ENCODE assay signal across 8 mouse cellular contexts in the genomic region with DNA sequence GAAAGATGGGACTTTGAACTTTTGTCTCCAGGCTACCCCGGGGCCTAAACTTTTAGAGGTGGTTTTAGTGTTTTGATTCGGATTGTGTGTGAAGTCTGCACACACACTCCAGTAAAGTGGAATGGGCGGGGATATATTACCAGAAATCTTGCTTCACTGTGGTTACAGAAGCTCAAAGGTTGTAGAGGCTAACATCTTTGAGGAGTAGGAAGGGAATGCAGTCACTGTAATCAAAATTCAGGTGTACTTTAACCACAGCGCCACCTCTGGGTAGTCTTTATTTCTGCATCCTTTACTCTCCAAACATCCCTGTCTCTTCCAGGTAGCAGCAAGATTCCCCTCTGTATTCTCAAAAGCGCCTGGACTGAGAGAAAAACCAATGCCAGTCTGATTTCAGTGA. TPM values are rescaled to one million over a fixed set of nuclear protein-coding genes. Genes with fewer than 3 reads are reported as not detected.
DNase-seq lines count a peak whose midpoint lies in the region; ATAC-seq and TF ChIP-seq lines count a peak whose summit lies in the region.

No protein-coding gene starts in this region.

- no peak for TF ChIP-seq POLR2A in spleen, adult 2 months (IDR thresholded peaks at IDR 0.05; ENCODE audit: low read depth, low read length)

- peaks cover 11% of the 10 kb centered on the region for H3K4me1 ChIP-seq in kidney, embryonic 15.5 days
- H3K4me1 ChIP-seq in spleen, adult 2 months (ENCODE audit: control insufficient read depth, insufficient read depth, insufficient read length): no peaks in the 10 kb centered on the region; the same call in 1 of the 2 replicates
- peaks cover 10% of the 10 kb centered on the region for H3K4me1 ChIP-seq in forebrain, embryonic 15.5 days

- peak; percentile 1; the same call in 1 of the 2 replicates for TF ChIP-seq CTCF in spleen, adult 2 months (IDR thresholded peaks at IDR 0.05; ENCODE audit: extremely low read depth, insufficient read depth, insufficient read length, insufficient replicate concordance)

- no peak overlapping the region for H3K27ac ChIP-seq in kidney, embryonic 15.5 days
- no peak overlapping the region for H3K27ac ChIP-seq in spleen, adult 2 months (ENCODE audit: insufficient read depth, low read length)
- no peak overlapping the region for H3K27ac ChIP-seq in forebrain, embryonic 15.5 days (replicated peaks)

- 41% methylated on average over 5 of the region's 5 CpGs for WGBS in kidney, embryonic 15.5 days
- 53% methylated on average over 5 of the region's 5 CpGs for WGBS in spleen, adult 2 months
- 39% methylated on average over 5 of the region's 5 CpGs for WGBS in forebrain, embryonic 15.5 days

- H3K4me2 ChIP-seq in kidney, embryonic 15.5 days: no peak overlapping the region
- H3K4me2 ChIP-seq in forebrain, embryonic 15.5 days (replicated peaks): no peak overlapping the region

- H3K4me3 ChIP-seq in kidney, embryonic 15.5 days (replicated peaks): no peak overlapping the region
- no peak overlapping the region for H3K4me3 ChIP-seq in spleen, adult 2 months (ENCODE audit: extremely low read depth, insufficient read depth, insufficient read length)
- H3K4me3 ChIP-seq in forebrain, embryonic 15.5 days: no peak overlapping the region

- no peaks in the 10 kb centered on the region for H3K9me3 ChIP-seq in kidney, embryonic 15.5 days (replicated peaks)
- no peaks in the 10 kb centered on the region for H3K9me3 ChIP-seq in forebrain, embryonic 15.5 days

- DNase-seq in kidney, adult 18-20 months: peak; percentile 56
- DNase-seq in CD4-positive helper T cell, adult 2 months (ENCODE audit: low read depth, low spot score): peak; percentile 72
- DNase-seq in R1 (ENCODE audit: low read depth, low spot score): peak; percentile 81
- peak; percentile 63 to 75 for DNase-seq in left cerebral cortex, postnatal 25 days (ENCODE audit: low spot score in 2 of 2)
- peak; percentile 45 to 61 for DNase-seq in spleen, adult 2 months (ENCODE audit: low read depth in 1 of 2, low spot score in 2 of 2)

- H3K36me3 ChIP-seq in kidney, embryonic 15.5 days: no peaks in the 10 kb centered on the region
- H3K36me3 ChIP-seq in spleen, adult 2 months (ENCODE audit: control insufficient read depth, insufficient read depth, low read length): no peaks in the 10 kb centered on the region
- no peaks in the 10 kb centered on the region for H3K36me3 ChIP-seq in forebrain, embryonic 15.5 days

- intact Hi-C loops in left cerebral cortex, postnatal 25 days (cut with DNase I): loop anchor here (2.0 to 10.0 kb wide), 7 partner anchors 35 to 1323 kb away; a partner anchor contains a TSS

- no peaks in the 10 kb centered on the region for H3K27me3 ChIP-seq in kidney, embryonic 15.5 days
- no peaks in the 10 kb centered on the region for H3K27me3 ChIP-seq in spleen, adult 2 months (ENCODE audit: control insufficient read depth, insufficient read depth, low read length)
- peaks cover 3% of the 10 kb centered on the region; the same call in 1 of the 2 replicates for H3K27me3 ChIP-seq in forebrain, embryonic 15.5 days

- no peak for ATAC-seq in kidney, embryonic 15.5 days (replicated peaks; ENCODE audit: low FRiP score)
- ATAC-seq in common myeloid progenitor, adult 5-6 weeks (replicated peaks; ENCODE audit: low read depth, poor library complexity, severe bottlenecking): peak; percentile 40; the same call in 1 of the 2 replicates
- no peak for ATAC-seq in forebrain, embryonic 15.5 days (replicated peaks)

- H3K9ac ChIP-seq in kidney, embryonic 15.5 days: no peak overlapping the region
- H3K9ac ChIP-seq in forebrain, embryonic 15.5 days (replicated peaks): no peak overlapping the region

RNA-seq across cellular contexts. Expression of a gene that starts 2.5 kb away (rescaled TPM):
- polyA plus RNA-seq in kidney, embryonic 15.5 days (2015; fragmentation: Nextera tagmentation; extraction: Ambion mirVana): 58.6 and 62.0 TPM in 2 replicates
- 31.5 and 38.2 TPM in 2 replicates for total RNA-seq in common myeloid progenitor, adult 5-6 weeks (2017)
- total RNA-seq in left cerebral cortex, postnatal 25 days (2021): 100 to 1,000 TPM; 298 to 331 TPM
- polyA plus RNA-seq in spleen, adult 2 months (2012; rRNA removed): 37.3 and 38.9 TPM in 2 replicates
- polyA plus RNA-seq in forebrain, embryonic 15.5 days (2015; fragmentation: Nextera tagmentation; extraction: Ambion mirVana): 133 and 136 TPM in 2 replicates
